Mouse (Mus musculus) hindbrain, embryonic 11.5 days (tissue): ENCODE data around the gene Mcts2. TPM values are rescaled to one million over a fixed set of nuclear protein-coding genes. Genes with fewer than 3 reads are reported as not detected.

Experiments
- ATAC-seq: fragments of 200-750 bp; cut with Nextera tagmentation; 2 replicates; pipeline ENCODE4 v1.8.0; 2017; ENCODE audit warnings: mild to moderate bottlenecking, moderate TSS enrichment, moderate library complexity; ENCODE audit not compliant: low FRiP score
- DNase-seq: peaks from one replicate; pipeline ENCODE4 v3.0.0-alpha.2; 2015; ENCODE audit warnings: low spot score
- H3K27ac ChIP-seq: fragments of 300-500 bp; sonication (generic); 2 replicates; pipeline ENCODE4 v1.5.1; 2014; ENCODE audit warnings: mild to moderate bottlenecking, low read depth, low read length
- H3K27me3 ChIP-seq: fragments of 300-500 bp; sonication (generic); 2 replicates; pipeline ENCODE4 v1.6.1; 2014; ENCODE audit warnings: mild to moderate bottlenecking, low read length, moderate library complexity, mixed read lengths; ENCODE audit not compliant: control insufficient read depth, insufficient read depth
- H3K36me3 ChIP-seq: fragments of 300-500 bp; sonication (generic); 2 replicates; pipeline ENCODE4 v1.6.1; 2014; ENCODE audit warnings: mild to moderate bottlenecking, low read length, moderate library complexity, mixed read lengths; ENCODE audit not compliant: control insufficient read depth, insufficient read depth
- H3K4me1 ChIP-seq: fragments of 300-500 bp; sonication (generic); replicated peaks from 2 replicates; pipeline ENCODE4 v1.6.1; 2014; ENCODE audit warnings: low read length, mixed read lengths; ENCODE audit not compliant: control insufficient read depth, insufficient read depth
- H3K4me2 ChIP-seq: fragments of 300-500 bp; sonication (generic); replicated peaks from 2 replicates; pipeline ENCODE4 v1.6.1; 2014; ENCODE audit warnings: mild to moderate bottlenecking, low read depth, low read length
- H3K4me3 ChIP-seq: fragments of 300-500 bp; sonication (generic); 2 replicates; pipeline ENCODE4 v1.5.1; 2014; ENCODE audit warnings: low read depth, low read length
- H3K9ac ChIP-seq: fragments of 300-500 bp; sonication (generic); 2 replicates; pipeline ENCODE4 v1.6.1; 2014; ENCODE audit warnings: low read depth, low read length
- H3K9me3 ChIP-seq: fragments of 300-500 bp; sonication (generic); 2 replicates; pipeline ENCODE4 v1.6.1; 2016; ENCODE audit warnings: low read length; ENCODE audit not compliant: control insufficient read depth
- WGBS: fragments of 180-500 bp; shearing (Covaris S2); extraction: QIAGEN DNeasy Blood & Tissue Kit; methylation state at CpG from one replicate; pipeline ENCODE4 v1.1.7; 2014; 5-methylcytosine and 5-hydroxymethylcytosine counted together
- polyA plus RNA-seq: library from polyadenylated mRNA; unstranded; fragments of >200 nt; fragmentation: Nextera tagmentation; extraction: Ambion mirVana; gene quantifications from 2 replicates; pipeline ENCODE4 v1.2.1, GENCODE M21; 2014

Mcts2 gene
- polyA plus RNA-seq, 1 experiment from 2014 or later, result 48.5 TPM

- no peaks in the 10 kb centered on the region for H3K9me3 ChIP-seq
- no peaks in the 10 kb centered on the region for H3K27me3 ChIP-seq
- H3K36me3 ChIP-seq, result no peaks in the 10 kb centered on the region
- peak overlapping the region; percentile 56 for H3K4me2 ChIP-seq
- peak overlapping the region; percentile 59 for H3K9ac ChIP-seq
- H3K4me1 ChIP-seq, result peaks cover 11% of the 10 kb centered on the region
- peak overlapping the region; percentile 31; the same call in 1 of the 2 replicates for H3K27ac ChIP-seq
- DNase-seq (no peak), ATAC-seq (0 out of 2 replicates have a peak, but pooled peaks have one; percentile 15)
- H3K4me3 ChIP-seq, result peak overlapping the region; percentile 29; the same call in 1 of the 2 replicates
- WGBS, result 53% methylated on average over 3 of the region's 3 CpGs
Measured at GRCm38 (mm10) chr2:152724332-152724723, 37.5 kb downstream of the Mcts2 start.

GRCm38 (mm10) chr2:152725178-152725750 is 38.4 kb downstream of the Mcts2 start:
- DNase-seq (no peak), ATAC-seq (no peak)
- no peak overlapping the region for H3K9ac ChIP-seq
- H3K27ac ChIP-seq, result peak overlapping the region; percentile 54
- H3K4me3 ChIP-seq, result no peak overlapping the region
- no peaks in the 10 kb centered on the region for H3K36me3 ChIP-seq
- no peaks in the 10 kb centered on the region for H3K9me3 ChIP-seq
- WGBS, result 62% methylated on average over 15 of the region's 15 CpGs
- no peak overlapping the region for H3K4me2 ChIP-seq
- H3K27me3 ChIP-seq, result no peaks in the 10 kb centered on the region
- H3K4me1 ChIP-seq, result peaks cover 15% of the 10 kb centered on the region

- Histone ChIP-seq H3K4me3 (no peak overlapping the region), H3K27ac (no peak overlapping the region), H3K27me3 (no peaks in the 10 kb centered on the region), H3K36me3 (no peaks in the 10 kb centered on the region), H3K9me3 (no peaks in the 10 kb centered on the region), H3K4me1 (peaks cover 15% of the 10 kb centered on the region), H3K4me2 (no peak overlapping the region), H3K9ac (no peak overlapping the region)
- 91% methylated on average over 6 of the region's 6 CpGs for WGBS
- no peak for DNase-seq
- no peak for ATAC-seq
Measured at GRCm38 (mm10) chr2:152726213-152726612, 39.4 kb downstream of the Mcts2 start.

- no peaks in the 10 kb centered on the region for H3K9me3 ChIP-seq
Measured at GRCm38 (mm10) chr2:152726751-152727335, 40.0 kb downstream of the Mcts2 start.

GRCm38 (mm10) chr2:152727795-152728510 is 41.1 kb downstream of the Mcts2 start:
- Histone ChIP-seq H3K4me1 (peaks cover 15% of the 10 kb centered on the region), H3K27me3 (no peaks in the 10 kb centered on the region), H3K27ac (peak overlapping the region; percentile 62), H3K4me2 (no peak overlapping the region), H3K4me3 (no peak overlapping the region), H3K36me3 (no peaks in the 10 kb centered on the region), H3K9ac (peak overlapping the region; percentile 44), H3K9me3 (no peaks in the 10 kb centered on the region)
- no peak for ATAC-seq
- WGBS, result 81% methylated on average over 14 of the region's 14 CpGs
- no peak for DNase-seq

More at GRCm38 (mm10) chr2:152726751-152727335, 40.0 kb downstream of the Mcts2 start:
- no peak for DNase-seq
- WGBS, result 73% methylated on average over 6 of the region's 6 CpGs
- H3K4me3 ChIP-seq, result no peak overlapping the region
- H3K4me1 ChIP-seq, result peaks cover 15% of the 10 kb centered on the region
- no peaks in the 10 kb centered on the region for H3K36me3 ChIP-seq
- H3K9ac ChIP-seq, result no peak overlapping the region
- no peak overlapping the region for H3K4me2 ChIP-seq
- no peak for ATAC-seq
- H3K27ac ChIP-seq, result 0 out of 2 replicates have a peak overlapping the region, but pooled peaks have one; percentile 30
- H3K27me3 ChIP-seq, result no peaks in the 10 kb centered on the region

GRCm38 (mm10) chr2:152728594-152728993 is 41.8 kb downstream of the Mcts2 start:
- no peaks in the 10 kb centered on the region for H3K9me3 ChIP-seq
- peak overlapping the region; percentile 62; the same call in 1 of the 2 replicates for H3K27ac ChIP-seq
- peaks cover 14% of the 10 kb centered on the region for H3K4me1 ChIP-seq
- ATAC-seq (no peak), DNase-seq (no peak)
- H3K27me3 ChIP-seq, result no peaks in the 10 kb centered on the region
- no peaks in the 10 kb centered on the region for H3K36me3 ChIP-seq
- no peak overlapping the region for H3K4me3 ChIP-seq
- WGBS, result 81% methylated on average over 7 of the region's 7 CpGs
- no peak overlapping the region for H3K9ac ChIP-seq
- H3K4me2 ChIP-seq, result no peak overlapping the region

- H3K4me2 ChIP-seq, result no peak overlapping the region
- no peaks in the 10 kb centered on the region for H3K27me3 ChIP-seq
Measured at GRCm38 (mm10) chr2:152729013-152729635, 42.3 kb downstream of the Mcts2 start.

GRCm38 (mm10) chr2:152729636-152730020 is 42.8 kb downstream of the Mcts2 start:
- WGBS, result 40% methylated on average over 7 of the region's 7 CpGs
- no peaks in the 10 kb centered on the region for H3K36me3 ChIP-seq
- peak overlapping the region; percentile 58 for H3K27ac ChIP-seq
- H3K9me3 ChIP-seq, result no peaks in the 10 kb centered on the region
- no peak overlapping the region for H3K4me2 ChIP-seq
- ATAC-seq, result peak; percentile 53
- no peaks in the 10 kb centered on the region for H3K27me3 ChIP-seq
- H3K4me3 ChIP-seq, result no peak overlapping the region
- H3K9ac ChIP-seq, result no peak overlapping the region
- H3K4me1 ChIP-seq, result peaks cover 9% of the 10 kb centered on the region; the same call in 1 of the 2 replicates
- peak; percentile 73 for DNase-seq

More at GRCm38 (mm10) chr2:152729013-152729635, 42.3 kb downstream of the Mcts2 start:
- ATAC-seq (peak; percentile 8; the same call in 1 of the 2 replicates), DNase-seq (no peak)
- Histone ChIP-seq H3K27ac (peak overlapping the region; percentile 58), H3K36me3 (no peaks in the 10 kb centered on the region), H3K4me3 (no peak overlapping the region), H3K9ac (no peak overlapping the region), H3K9me3 (no peaks in the 10 kb centered on the region), H3K4me1 (peaks cover 9% of the 10 kb centered on the region)
- 48% methylated on average over 8 of the region's 8 CpGs for WGBS
